Mouse (Mus musculus) urinary bladder, postnatal 10 days (tissue): Measurements from ENCODE around the gene Csnk1e.

Source experiments
- DNase-seq: peaks from one replicate; pipeline ENCODE4 v3.0.0; 2022; ENCODE audit warnings: low spot score

Csnk1e gene

DNA sequence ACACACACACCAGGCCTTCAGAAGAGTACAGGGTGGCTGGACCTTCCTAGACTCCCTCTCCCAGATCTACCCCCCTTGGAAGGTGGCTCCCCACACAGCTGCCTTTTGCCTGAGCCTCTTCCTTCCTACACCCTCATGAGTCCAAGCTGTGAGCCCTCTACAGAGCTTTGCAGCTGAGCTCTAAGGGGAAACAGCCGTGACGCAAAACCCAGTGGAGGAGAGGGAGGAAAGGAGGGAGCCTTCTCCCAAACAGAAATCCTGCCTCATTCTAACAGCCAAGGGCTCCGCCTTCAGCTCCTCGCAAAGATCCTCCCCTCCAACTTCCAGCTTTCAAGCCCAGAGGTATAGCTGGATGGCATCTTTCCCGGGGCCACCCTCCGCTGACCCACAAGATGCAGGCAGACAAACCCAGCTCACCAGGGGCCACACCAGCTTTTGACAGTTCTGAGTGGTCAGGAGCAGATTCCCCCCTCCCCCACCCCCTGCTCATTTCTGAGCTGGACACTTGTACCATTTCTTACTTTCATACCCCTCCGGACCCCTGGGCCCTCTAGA lies 11.4 kb downstream of the Csnk1e start:
- no peak for DNase-seq

DNA sequence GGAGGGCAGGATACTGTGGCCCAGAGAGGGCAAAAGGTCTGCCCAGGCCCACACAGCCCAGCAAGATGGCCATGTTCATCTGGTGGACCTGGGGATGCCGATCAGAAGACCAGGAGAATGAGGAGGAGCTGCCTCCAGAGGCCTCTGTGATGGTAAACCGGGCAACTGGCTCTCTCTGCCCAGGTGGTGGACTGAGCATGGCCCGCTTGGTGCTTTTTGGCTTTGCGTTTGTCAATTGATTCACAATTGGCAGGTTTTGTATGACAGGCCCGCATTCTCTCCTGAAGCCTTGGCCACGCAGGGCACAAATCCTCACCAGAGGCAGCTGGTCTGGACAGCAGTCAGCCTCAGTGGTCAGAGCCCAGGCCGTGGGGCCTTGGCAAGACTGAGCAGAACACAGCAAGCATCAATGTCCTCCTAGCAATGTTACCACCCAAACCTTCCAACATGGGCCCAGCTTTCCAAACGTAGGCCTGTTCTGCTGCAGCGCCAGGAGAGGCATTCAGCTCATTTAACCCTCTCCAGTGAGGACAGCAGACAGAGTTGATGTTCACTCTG lies 12.3 kb downstream of the Csnk1e start:
- DNase-seq = no peak

GRCm38 (mm10) chr15:79442257-79442611 lies 13.1 kb downstream of the Csnk1e start:
- DNase-seq = no peak

DNA sequence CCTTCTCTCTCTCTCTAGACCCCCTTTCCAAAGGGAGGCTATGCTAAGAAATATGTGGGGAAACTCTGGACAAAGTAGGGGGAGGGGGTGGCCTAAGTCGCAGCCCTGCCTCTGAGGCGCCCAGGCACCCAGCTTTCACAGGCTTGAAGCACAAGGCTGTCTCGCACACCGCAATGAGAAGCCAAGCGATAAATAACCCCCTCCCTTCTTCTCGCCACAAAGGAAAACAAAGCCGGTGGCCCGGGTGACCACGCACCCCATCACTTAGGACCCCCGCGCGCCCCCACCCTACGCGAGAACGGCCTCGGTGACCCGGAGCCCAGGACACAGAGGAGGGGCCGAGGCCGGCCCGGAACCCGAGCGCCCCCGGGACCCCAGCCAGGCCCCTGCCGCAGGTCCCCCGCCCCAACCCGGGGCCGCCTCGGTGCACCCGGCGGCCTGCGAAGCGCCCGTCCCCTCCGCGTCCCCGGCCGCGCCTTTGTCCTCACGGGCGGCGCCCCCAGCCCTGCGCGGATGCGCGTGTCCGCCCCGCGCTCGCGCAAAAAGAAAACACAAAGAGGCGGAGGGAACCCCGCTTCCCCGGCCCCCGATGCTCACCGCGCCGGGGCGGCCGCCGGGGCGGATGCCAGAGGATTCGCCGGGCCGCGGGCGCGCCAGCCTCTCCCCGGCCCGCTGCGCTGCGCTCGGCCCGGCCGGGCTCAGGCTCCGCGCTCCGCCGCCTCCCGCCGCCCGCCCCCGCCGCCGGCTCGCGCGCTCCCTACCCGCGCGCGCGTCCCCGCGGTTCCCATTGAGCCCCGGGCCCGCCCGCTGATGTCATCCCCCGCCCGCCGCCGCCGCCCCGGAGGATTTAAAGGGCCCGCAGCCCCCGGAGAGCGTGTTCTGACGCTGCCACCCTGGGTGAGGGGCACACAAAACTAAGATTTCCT lies 13.8 kb downstream of the Csnk1e start:
- no peak for DNase-seq

- DNase-seq = no peak
Measured at GRCm38 (mm10) chr15:79440651-79441330, 14.6 kb downstream of the Csnk1e start.

DNA sequence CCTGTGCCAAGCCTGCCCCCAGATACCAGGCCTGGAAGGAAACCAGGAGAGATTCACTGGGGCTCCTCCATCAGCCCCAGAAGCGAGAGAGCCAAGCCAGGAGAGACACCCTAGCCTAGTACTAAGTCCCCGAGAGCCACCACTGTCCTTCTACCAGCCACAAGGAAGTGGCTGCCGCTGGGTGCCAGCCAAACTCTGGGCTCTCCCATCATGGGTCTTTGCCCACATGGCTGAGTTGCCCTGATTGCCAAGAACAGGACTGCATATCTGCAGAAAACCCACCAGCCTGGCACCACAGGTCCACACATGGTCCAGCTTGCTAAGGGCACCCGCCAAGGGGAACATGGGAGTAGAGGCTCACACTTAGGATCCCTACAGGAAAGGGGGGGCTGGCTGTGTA lies 15.1 kb downstream of the Csnk1e start:
- no peak for DNase-seq

- DNase-seq = no peak
Measured at GRCm38 (mm10) chr15:79439386-79439785, 16.0 kb downstream of the Csnk1e start.

DNA sequence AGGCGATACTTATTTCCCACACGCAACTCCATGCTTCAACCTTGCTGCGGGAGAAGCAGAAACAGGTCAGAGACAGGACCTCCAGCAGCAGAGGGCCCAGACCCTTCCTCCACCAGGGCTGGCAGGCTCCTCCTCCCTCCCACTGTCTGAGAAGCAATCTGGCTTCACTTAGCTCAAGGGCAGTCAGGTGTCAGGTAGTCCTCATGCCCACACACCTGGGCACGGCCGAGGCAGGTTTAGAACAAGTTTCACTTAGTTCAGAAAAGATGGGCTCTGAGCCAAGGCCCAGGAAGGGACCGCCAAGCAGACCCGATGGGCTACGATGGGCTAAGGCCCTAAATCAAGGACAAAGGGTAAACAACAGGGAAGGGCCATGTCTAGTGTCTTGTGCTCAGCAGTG lies 16.6 kb downstream of the Csnk1e start:
- DNase-seq = no peak

DNA sequence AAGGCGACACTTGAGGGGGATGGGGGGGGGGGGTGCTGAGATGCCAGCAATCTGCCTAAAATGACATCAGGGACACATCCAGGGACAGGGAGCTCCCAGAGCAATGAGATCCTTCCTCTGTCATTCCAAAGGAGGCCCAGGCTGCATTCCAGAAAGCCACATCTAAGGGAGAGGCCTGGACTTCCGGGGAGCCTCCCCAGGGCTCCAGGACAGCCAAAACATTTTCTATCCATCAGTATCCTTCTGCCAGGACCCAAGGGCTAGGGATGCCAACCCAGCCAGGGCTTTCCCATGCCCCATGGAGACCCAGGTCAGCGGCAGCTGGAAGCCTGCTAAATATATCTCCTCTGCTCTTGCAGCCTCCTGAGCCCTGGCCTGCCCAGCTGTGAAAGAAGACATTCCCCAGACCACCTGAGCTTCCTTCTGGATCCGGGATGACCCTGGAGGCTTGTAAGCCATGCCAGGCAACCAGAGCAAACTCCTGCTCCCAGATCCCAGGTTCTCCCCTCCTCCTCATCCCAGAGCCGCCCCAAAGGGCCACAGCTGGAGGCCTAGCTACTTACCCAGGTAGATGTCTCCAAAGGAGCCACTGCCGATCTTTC lies 17.1 kb downstream of the Csnk1e start:
- DNase-seq = no peak

DNA sequence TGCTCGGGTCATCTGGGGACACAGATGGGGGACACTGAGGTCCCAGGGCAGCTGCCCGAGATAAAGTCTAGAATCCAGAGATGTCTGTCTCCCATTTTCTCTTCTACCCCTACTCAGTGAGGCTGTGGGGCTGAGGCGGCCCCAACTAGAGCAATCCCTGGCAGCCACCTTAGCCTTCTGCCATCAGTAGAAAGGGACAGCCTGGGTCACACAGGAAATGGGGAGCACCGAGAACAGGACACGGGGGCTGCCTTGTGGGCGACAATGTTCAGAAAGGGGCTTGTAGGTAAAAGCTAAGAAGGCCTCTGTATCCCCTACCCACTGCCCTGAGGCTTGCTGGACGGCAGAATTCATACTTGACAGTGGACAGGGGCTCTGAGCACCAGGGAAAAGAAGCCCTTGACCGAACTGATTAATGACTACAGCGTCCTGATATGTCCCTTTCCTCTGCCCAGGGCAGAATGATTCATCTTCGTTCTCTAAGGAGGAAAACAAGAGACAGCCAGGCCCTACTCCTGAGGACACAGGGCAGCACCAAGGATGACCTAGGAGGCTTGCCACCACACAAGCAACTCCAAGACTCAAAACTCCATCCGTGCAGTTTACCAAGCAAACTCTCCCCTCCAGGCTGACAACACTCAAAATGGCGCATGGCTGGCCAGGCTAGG lies 17.7 kb downstream of the Csnk1e start:
- no peak for DNase-seq

DNA sequence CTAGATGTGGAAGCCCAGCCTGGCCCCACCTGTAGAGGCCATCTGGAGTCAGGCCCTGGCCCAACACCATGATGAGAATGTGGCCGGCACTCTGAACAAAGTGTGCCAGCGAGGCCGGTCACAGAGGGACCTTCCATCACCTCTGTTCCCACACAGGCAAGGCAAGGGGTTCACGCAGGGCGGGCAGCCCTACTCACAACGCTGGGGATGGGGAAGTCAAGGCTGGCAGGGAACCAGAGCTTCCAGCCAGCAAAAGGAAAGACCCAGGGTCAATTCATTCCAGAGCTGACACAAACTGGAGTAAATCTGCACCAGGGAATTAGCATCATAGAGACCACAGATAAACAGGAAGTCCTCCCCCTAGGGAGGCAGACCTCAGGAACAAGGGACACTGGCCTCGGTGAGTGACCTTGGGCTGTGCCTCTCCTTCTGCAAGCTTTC lies 18.9 kb downstream of the Csnk1e start:
- no peak for DNase-seq

DNA sequence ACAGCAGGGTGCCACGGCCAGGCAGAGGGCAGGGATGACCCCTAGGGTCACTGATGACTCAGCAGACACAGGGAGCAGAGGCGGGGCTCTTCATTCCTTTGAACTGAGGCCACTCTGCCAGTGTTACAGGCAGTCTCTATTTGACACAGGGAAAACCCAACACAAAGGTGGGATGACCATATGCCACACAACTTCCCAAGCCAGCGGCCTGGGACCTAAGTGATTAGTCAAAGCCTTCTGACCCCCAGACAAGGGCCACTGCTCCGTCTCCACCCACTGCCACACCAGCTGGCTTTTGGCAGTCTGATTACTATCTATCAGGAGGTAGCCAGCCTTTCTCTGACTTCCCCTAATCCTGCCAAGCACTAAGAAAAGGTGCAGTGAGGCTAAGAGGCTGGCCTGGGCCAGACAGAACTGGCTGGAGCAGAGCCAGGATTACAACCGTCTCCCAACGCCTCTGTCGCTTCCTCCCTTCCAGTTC lies 20.1 kb downstream of the Csnk1e start:
- DNase-seq = no peak

GRCm38 (mm10) chr15:79432892-79433291 lies 22.5 kb downstream of the Csnk1e start:
- DNase-seq = no peak

DNA sequence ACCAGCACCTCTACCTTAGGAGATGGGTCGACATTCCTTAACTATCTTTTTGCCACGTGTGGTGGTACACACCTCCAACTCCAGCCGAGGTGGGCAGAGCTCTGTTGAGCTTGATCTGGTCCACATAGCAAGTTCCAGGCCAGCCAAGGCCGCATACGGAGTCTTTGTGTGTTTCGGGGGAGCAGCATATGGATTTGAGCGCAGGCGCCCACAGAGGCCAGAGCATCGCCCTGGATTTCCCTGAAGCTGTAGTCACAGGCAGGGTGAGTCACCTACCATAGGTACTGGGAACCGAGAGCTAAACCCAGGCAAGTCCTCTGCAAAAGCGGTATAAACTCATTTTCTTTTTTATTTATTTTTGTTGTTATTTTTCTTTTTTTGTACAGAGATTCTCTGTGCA lies 23.0 kb downstream of the Csnk1e start:
- DNase-seq = no peak

DNA sequence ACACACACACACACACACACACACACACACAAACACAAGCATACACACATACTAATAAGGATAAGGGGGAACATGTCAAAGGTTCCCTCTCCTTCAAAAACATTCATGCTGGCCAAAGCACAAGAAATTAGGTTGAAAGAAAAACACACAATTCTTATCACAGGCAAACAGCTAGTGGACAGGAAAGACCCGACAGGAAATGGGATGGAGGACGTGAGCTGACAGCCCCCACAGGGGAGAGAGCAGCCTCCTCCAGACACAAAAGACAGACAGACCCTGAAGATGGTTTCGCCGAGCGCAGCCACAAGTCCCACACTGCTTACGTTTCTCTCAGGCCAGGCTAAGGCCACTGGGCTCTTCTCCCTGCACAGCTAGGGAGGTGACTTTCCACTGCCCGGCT lies 23.4 kb downstream of the Csnk1e start:
- no peak for DNase-seq

DNA sequence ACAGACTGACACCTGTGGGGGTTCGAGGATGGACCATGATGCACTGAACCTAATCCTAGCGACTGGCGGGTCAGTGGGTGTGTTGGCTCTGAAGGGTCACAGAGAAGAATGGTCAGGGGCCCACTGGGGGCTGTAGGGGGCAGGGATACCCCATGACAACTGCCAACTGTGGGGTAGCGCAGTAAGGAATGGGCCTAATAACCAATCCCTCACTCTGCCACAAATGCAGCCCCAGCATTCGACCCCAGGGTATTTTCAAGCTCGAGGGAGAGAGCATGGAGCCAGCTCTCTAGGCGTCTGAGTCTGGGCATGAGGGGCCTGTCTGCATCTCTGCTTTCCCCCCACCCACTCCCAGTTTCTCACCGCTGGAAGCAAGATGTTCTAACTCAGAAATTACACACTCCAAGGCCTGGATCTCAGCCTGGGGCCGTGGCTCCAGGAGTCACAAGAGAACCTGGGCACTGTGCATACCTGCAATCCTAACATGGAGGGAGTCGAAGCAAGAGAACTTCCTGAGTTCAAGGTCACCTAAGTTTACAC lies 24.8 kb downstream of the Csnk1e start:
- DNase-seq = no peak

- no peak for DNase-seq
Measured at GRCm38 (mm10) chr15:79429994-79430393, 25.4 kb downstream of the Csnk1e start.

DNA sequence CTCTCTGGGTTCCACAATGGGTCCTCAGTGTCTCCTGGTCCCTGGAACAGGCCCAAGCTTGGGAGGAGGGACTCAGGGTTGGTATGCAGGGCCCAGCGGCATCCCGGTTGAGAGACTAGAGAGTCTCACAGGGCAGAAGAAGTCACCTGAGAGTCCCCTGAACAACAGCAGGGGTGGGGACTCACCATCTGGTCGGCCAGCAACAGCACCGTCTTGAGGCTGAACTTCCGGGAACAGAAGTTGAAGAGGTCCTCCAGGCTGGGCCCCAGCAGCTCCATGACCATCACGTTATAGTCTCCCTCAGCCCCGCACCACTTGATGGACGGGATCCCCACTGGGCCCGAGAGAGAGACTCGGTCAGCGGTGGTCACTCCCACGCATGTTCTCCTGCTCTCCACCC lies 25.8 kb downstream of the Csnk1e start:
- DNase-seq = no peak

DNA sequence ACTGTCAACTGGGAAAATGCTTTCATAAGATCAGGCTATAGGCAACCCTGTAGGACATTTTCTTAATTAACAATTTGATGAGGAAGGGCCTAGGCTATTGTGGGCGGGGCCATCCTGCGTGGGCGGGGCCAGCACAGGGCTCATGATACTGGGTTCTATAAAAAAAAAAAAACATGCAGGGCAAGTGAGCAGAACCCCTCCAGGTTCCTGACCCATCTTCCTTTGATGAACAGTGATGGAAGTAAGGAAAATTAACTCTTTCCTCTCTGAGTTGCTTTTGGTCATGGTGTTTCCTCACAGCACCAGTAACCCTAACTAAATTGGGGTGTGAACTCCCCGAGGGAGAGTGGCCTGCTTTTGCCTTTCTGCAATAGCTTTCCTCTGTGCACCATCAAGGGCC lies 26.8 kb downstream of the Csnk1e start:
- no peak for DNase-seq

DNA sequence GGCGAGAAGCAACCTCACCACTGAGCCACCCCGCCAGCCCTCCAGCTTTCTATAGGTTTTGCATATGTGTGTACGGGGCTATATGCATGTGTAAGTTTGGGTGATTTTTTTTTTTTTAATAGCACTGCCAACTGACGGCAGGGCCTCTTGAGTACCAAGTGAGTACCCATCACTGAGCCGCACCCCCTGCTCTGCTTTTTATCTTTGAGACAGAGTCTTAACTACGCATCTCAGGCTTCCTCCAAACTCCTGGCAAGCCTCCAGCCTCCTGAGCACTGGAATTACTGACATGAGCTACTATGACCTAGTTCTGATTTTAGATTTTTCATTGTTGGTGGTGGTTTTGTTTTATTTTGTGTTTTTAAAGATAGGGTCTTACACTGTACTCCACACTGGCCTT lies 27.9 kb downstream of the Csnk1e start:
- no peak for DNase-seq

DNA sequence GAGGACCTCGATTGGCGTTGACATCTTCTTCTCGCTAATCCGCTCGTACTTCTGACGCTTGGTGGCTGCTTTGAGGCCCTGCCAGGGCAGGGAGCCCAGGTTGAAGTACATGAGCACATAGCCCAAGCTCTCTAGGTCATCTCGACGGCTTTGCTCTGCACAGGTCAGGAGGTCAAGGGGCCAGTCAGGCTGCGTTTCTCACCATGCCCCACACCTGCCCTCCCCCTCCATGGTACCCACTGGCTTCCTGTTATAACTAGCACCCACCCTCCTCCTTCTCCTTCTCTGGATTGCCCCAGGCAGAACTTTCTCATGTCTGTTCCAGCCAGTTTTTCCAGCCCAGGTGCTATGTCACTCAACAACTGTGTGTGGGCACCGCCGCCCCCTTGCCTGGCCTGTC lies 29.9 kb downstream of the Csnk1e start:
- no peak for DNase-seq

DNA sequence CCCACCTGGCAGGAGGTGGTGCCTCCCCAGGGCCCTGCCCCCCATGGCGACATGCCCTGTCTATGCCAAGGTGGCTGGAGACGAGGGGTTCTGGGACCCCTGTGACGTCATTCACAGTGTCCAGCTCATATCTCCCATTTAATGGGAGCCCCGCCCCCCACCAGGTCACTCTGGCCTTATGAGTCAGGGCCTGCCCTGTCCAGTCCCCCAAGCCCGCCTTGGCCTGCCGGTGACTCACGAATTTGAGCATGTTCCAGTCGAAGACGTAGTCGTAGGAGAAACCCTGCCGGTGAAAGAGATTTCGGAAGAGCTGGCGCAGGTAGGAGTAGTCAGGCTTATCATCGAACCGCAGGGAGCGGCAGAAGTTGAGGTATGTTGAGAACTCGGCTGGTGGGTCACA lies 30.8 kb downstream of the Csnk1e start:
- DNase-seq = no peak
